Mouse (Mus musculus): ENCODE measurements around the gene Adgrf4. TPM values are rescaled to one million over a fixed set of nuclear protein-coding genes. Genes with fewer than 3 reads are reported as not detected.

Adgrf4 gene
- 0.31 and 0.76 TPM in 2 replicates for total RNA-seq (2014; rRNA removed)
- 0.05 and 0.06 TPM in 2 replicates for polyA plus RNA-seq (2015; fragmentation: Nextera tagmentation; extraction: Ambion mirVana)

GRCm38 (mm10) chr17:42692136-42692535 lies at the start of gene Adgrf4:
Gene Adgrf4 (minus strand): TSS chr17:42692284.
- Histone ChIP-seq H3K27me3 (ENCODE audit: insufficient read depth, low read length) (no peaks in the 10 kb centered on the region), H3K36me3 (ENCODE audit: insufficient read depth) (no peaks in the 10 kb centered on the region), H3K4me1 (ENCODE audit: insufficient read depth) (no peaks in the 10 kb centered on the region), H3K27ac (ENCODE audit: low read depth, low read length) (no peak within 1 kb of the TSS), H3K9ac (no peak within 1 kb of the TSS), H3K4me3 (ENCODE audit: low read depth, low read length) (no peak within 1 kb of the TSS), H3K4me2 (ENCODE audit: low read depth) (no peak within 1 kb of the TSS), H3K9me3 (ENCODE audit: low read length) (no peaks in the 10 kb centered on the region)
- no peak for DNase-seq
- WGBS = 90% methylated on average over 10 of the region's 10 CpGs
- no peak for TF ChIP-seq CTCF (IDR thresholded peaks at IDR 0.05; ENCODE audit: low read depth)
- no peak for ATAC-seq

GRCm38 (mm10) chr17:42741801-42742217 lies 49.7 kb upstream of the Adgrf4 start, which contains the start of gene Adgrf2:
Gene Adgrf2 (minus strand): TSS chr17:42742179.
- ATAC-seq = no peak
- 23% methylated on average over 7 of the region's 7 CpGs for WGBS

GRCm38 (mm10) chr17:42738794-42739193 lies 46.7 kb upstream of the Adgrf4 start:
- no peaks in the 10 kb centered on the region for H3K36me3 ChIP-seq (ENCODE audit: insufficient read depth)
- no peaks in the 10 kb centered on the region for H3K9me3 ChIP-seq (ENCODE audit: low read length)
- no peaks in the 10 kb centered on the region for H3K27me3 ChIP-seq (ENCODE audit: insufficient read depth, low read length)
- no peak for TF ChIP-seq CTCF (IDR thresholded peaks at IDR 0.05; ENCODE audit: low read depth)
- ATAC-seq (no peak), DNase-seq (no peak)
- no peak overlapping the region for H3K27ac ChIP-seq (ENCODE audit: low read depth, low read length)
- H3K9ac ChIP-seq = no peak overlapping the region
- no peaks in the 10 kb centered on the region for H3K4me1 ChIP-seq (ENCODE audit: insufficient read depth)
- H3K4me2 ChIP-seq (ENCODE audit: low read depth) = no peak overlapping the region
- 91% methylated on average over 6 of the region's 6 CpGs for WGBS
- no peak overlapping the region for H3K4me3 ChIP-seq (ENCODE audit: low read depth, low read length)

More at GRCm38 (mm10) chr17:42741801-42742217, 49.7 kb upstream of the Adgrf4 start, which contains the start of gene Adgrf2:
- no peaks in the 10 kb centered on the region for H3K4me1 ChIP-seq (ENCODE audit: insufficient read depth)
- no peak for TF ChIP-seq CTCF (IDR thresholded peaks at IDR 0.05; ENCODE audit: low read depth)
- H3K27ac ChIP-seq (ENCODE audit: low read depth, low read length) = no peak within 1 kb of the TSS
- no peak within 1 kb of the TSS for H3K4me2 ChIP-seq (ENCODE audit: low read depth)
- no peaks in the 10 kb centered on the region for H3K36me3 ChIP-seq (ENCODE audit: insufficient read depth)
- H3K9me3 ChIP-seq (ENCODE audit: low read length) = no peaks in the 10 kb centered on the region
- H3K4me3 ChIP-seq (ENCODE audit: low read depth, low read length) = no peak within 1 kb of the TSS
- no peak within 1 kb of the TSS for H3K9ac ChIP-seq
- no peak for DNase-seq
- no peaks in the 10 kb centered on the region for H3K27me3 ChIP-seq (ENCODE audit: insufficient read depth, low read length)

- ATAC-seq (no peak), DNase-seq (no peak)
- no peak overlapping the region for H3K4me2 ChIP-seq (ENCODE audit: low read depth)
- no peak overlapping the region for H3K4me3 ChIP-seq (ENCODE audit: low read depth, low read length)
- H3K9ac ChIP-seq = no peak overlapping the region
- H3K27ac ChIP-seq (ENCODE audit: low read depth, low read length) = no peak overlapping the region
- H3K9me3 ChIP-seq (ENCODE audit: low read length) = no peaks in the 10 kb centered on the region
- H3K4me1 ChIP-seq (ENCODE audit: insufficient read depth) = no peaks in the 10 kb centered on the region
- no peaks in the 10 kb centered on the region for H3K36me3 ChIP-seq (ENCODE audit: insufficient read depth)
- WGBS = 53% methylated on average over 3 of the region's 3 CpGs
- H3K27me3 ChIP-seq (ENCODE audit: insufficient read depth, low read length) = no peaks in the 10 kb centered on the region
- no peak for TF ChIP-seq CTCF (IDR thresholded peaks at IDR 0.05; ENCODE audit: low read depth)
Measured at GRCm38 (mm10) chr17:42717161-42717560, 25.1 kb upstream of the Adgrf4 start.

GRCm38 (mm10) chr17:42714991-42715390 lies 22.9 kb upstream of the Adgrf4 start:
- Histone ChIP-seq H3K9me3 (ENCODE audit: low read length) (no peaks in the 10 kb centered on the region), H3K9ac (no peak overlapping the region), H3K4me2 (ENCODE audit: low read depth) (no peak overlapping the region), H3K27ac (ENCODE audit: low read depth, low read length) (no peak overlapping the region), H3K4me1 (ENCODE audit: insufficient read depth) (no peaks in the 10 kb centered on the region), H3K27me3 (ENCODE audit: insufficient read depth, low read length) (no peaks in the 10 kb centered on the region), H3K36me3 (ENCODE audit: insufficient read depth) (no peaks in the 10 kb centered on the region), H3K4me3 (ENCODE audit: low read depth, low read length) (no peak overlapping the region)
- ATAC-seq (peak; percentile 34; the same call in 1 of the 2 replicates), DNase-seq (peak; percentile 6)
- TF ChIP-seq CTCF (IDR thresholded peaks at IDR 0.05; ENCODE audit: low read depth) = no peak
- whole genome bisulfite sequencing = 93% methylated on average over 7 of the region's 7 CpGs

- no peak overlapping the region for H3K4me2 ChIP-seq (ENCODE audit: low read depth)
- H3K4me1 ChIP-seq (ENCODE audit: insufficient read depth) = no peaks in the 10 kb centered on the region
- no peak for TF ChIP-seq CTCF (IDR thresholded peaks at IDR 0.05; ENCODE audit: low read depth)
- ATAC-seq = peak; percentile 66
- peak; percentile 6 for DNase-seq
- H3K27ac ChIP-seq (ENCODE audit: low read depth, low read length) = no peak overlapping the region
- H3K27me3 ChIP-seq (ENCODE audit: insufficient read depth, low read length) = no peaks in the 10 kb centered on the region
- H3K4me3 ChIP-seq (ENCODE audit: low read depth, low read length) = no peak overlapping the region
- no peaks in the 10 kb centered on the region for H3K9me3 ChIP-seq (ENCODE audit: low read length)
- no peaks in the 10 kb centered on the region for H3K36me3 ChIP-seq (ENCODE audit: insufficient read depth)
- no peak overlapping the region for H3K9ac ChIP-seq
- 71% methylated on average over 7 of the region's 7 CpGs for WGBS
Measured at GRCm38 (mm10) chr17:42710717-42711116, 18.6 kb upstream of the Adgrf4 start.

- TF ChIP-seq CTCF (IDR thresholded peaks at IDR 0.05; ENCODE audit: low read depth) = no peak
- H3K9ac ChIP-seq = no peak overlapping the region
- peak; percentile 48; the same call in 1 of the 2 replicates for ATAC-seq
Measured at GRCm38 (mm10) chr17:42705611-42706010, 13.5 kb upstream of the Adgrf4 start.

More at GRCm38 (mm10) chr17:42705611-42706010, 13.5 kb upstream of the Adgrf4 start:
- H3K36me3 ChIP-seq (ENCODE audit: insufficient read depth) = no peaks in the 10 kb centered on the region
- H3K9me3 ChIP-seq (ENCODE audit: low read length) = no peaks in the 10 kb centered on the region
- 84% methylated on average over 4 of the region's 4 CpGs for WGBS
- H3K4me1 ChIP-seq (ENCODE audit: insufficient read depth) = no peaks in the 10 kb centered on the region
- DNase-seq = no peak
- H3K27me3 ChIP-seq (ENCODE audit: insufficient read depth, low read length) = no peaks in the 10 kb centered on the region
- H3K4me3 ChIP-seq (ENCODE audit: low read depth, low read length) = no peak overlapping the region
- H3K27ac ChIP-seq (ENCODE audit: low read depth, low read length) = no peak overlapping the region
- no peak overlapping the region for H3K4me2 ChIP-seq (ENCODE audit: low read depth)
